Mouse (Mus musculus): ENCODE results near the gene March8.

DNA sequence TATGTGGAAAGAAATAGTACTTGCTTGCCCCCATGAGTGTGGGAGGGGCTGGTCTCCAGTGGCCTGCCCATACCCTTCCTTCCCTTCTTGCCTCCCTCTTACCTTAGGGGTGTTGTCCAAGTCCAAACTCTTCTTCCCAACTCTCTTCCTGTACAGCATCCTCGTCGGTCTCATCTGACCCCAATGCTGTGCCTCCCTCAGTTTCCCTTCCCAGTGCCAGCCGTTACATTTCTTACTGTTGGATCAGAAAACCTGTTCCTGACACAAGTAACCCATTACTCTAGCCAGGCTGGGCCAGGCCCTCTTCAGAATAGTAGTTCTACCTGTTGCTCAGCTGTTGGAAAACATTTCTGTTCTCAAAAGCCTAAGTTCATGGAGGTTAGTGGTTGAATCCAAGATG, 64.6 kb downstream of the March8 start:
- no peak for TF ChIP-seq POLR2AphosphoS2 (IDR thresholded peaks at IDR 0.05; ENCODE audit: insufficient read length, low read depth)
- TF ChIP-seq MYOG (IDR thresholded peaks at IDR 0.05; ENCODE audit: control insufficient read depth in 1 of 3, insufficient read depth in 1 of 3, insufficient read length in 2 of 3, low read depth in 2 of 3): no peak
- no peak for TF ChIP-seq POLR2A (IDR thresholded peaks at IDR 0.05; ENCODE audit: insufficient read length, low read depth)
- no peak for TF ChIP-seq CEBPB (IDR thresholded peaks at IDR 0.05; ENCODE audit: insufficient read depth, poor library complexity, severe bottlenecking)
- TF ChIP-seq MYOD1 (IDR thresholded peaks at IDR 0.05; ENCODE audit: control insufficient read depth in 1 of 3, insufficient read length in 2 of 3, low read depth in 2 of 3): no peak
- no peak for TF ChIP-seq MAX (IDR thresholded peaks at IDR 0.05; ENCODE audit: low read depth)
- no peak for TF ChIP-seq E2F4 (IDR thresholded peaks at IDR 0.05; ENCODE audit: insufficient read depth)
- TF ChIP-seq TCF12 (IDR thresholded peaks at IDR 0.05; ENCODE audit: insufficient read depth, poor library complexity, severe bottlenecking): no peak

Measured in myocyte (in vitro differentiated cells).